Mouse (Mus musculus): ENCODE results near the gene Cd84. TPM values are rescaled to one million over a fixed set of nuclear protein-coding genes. Genes with fewer than 3 reads are reported as not detected.
"Not testable (repeated sequence)": the region's sequence is repeated elsewhere in the genome, so short reads cannot be mapped to it uniquely, and the experiment has no call there.

The Cd84 gene
- total and polyA plus RNA-seq, 3 experiments, result 12.7 to 24.3 (median 17.4) TPM

DNA sequence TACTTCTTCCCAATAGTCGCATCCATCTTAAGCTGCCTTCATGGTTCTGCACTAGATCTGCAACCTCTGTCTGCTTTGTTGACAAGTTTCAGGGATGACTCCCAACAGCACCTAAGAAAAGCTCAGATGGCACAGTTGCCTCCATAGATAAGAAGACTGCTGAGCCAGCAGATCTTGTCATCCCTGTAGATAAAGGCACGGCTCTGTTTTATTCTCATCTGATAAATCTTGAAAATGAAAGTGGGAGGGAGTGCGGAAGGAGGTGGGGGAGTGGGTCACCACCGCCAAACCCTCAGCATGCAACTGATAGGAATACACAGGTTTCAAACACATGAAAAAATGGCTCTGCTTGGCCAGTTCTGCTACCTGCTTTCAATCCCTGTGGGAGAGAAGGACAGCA lies 26.0 kb downstream of the Cd84 start:
- no peak for DNase-seq (ENCODE audit: extremely low read depth)
- Histone ChIP-seq H3K9ac (ENCODE audit: insufficient read depth, low read depth) (no peak overlapping the region), H3K36me3 (replicated peaks in 1 of 2; ENCODE audit: control insufficient read depth in 1 of 2, insufficient read depth in 1 of 2, low read length in 1 of 2) (peaks cover 9 to 27% of the 10 kb centered on the region in 2 experiments), H3K79me2 (replicated peaks; ENCODE audit: control insufficient read depth, extremely low read depth, insufficient read depth, poor library complexity, severe bottlenecking) (no peaks in the 10 kb centered on the region; the same call in 1 of the 2 replicates), H3K27me3 (replicated peaks) (no peaks in the 10 kb centered on the region), H3K27ac (ENCODE audit: insufficient read depth, low read depth) (no peak overlapping the region), H3K4me3 (replicated peaks in 1 of 3; ENCODE audit: low read depth in 2 of 3, low read length in 2 of 3, poor library complexity in 1 of 3) (no peak overlapping the region), H3K4me2 (ENCODE audit: insufficient read depth, low read depth, poor library complexity, severe bottlenecking) (no peak overlapping the region), H3K4me1 (ENCODE audit: control insufficient read depth in 1 of 2, insufficient read depth in 2 of 2) (peaks cover 0 to 23% of the 10 kb centered on the region in 2 experiments; a peak in 2 of 4 replicates), H3K9me3 (replicated peaks; ENCODE audit: low read length) (no peaks in the 10 kb centered on the region)
- dilution Hi-C loops (cut with MboI; ENCODE audit: extremely low pct_ligation_motif_present, extremely low pct_unique_long_range_greater_than_20kb, low sequenced_read_pairs) (no loop called here), in situ Hi-C loops (cut with MboI; ENCODE audit: low pct_ligation_motif_present, low pct_unique_long_range_greater_than_20kb, low sequenced_read_pairs) (no loop called here)
- TF ChIP-seq MAFK (IDR thresholded peaks at IDR 0.05; ENCODE audit: insufficient replicate concordance, low read length) (peak; percentile 46; the same call in 1 of the 2 replicates), RCOR1 (conservative IDR thresholded peaks at IDR 0.05; ENCODE audit: low read depth, low read length) (no peak)

DNA sequence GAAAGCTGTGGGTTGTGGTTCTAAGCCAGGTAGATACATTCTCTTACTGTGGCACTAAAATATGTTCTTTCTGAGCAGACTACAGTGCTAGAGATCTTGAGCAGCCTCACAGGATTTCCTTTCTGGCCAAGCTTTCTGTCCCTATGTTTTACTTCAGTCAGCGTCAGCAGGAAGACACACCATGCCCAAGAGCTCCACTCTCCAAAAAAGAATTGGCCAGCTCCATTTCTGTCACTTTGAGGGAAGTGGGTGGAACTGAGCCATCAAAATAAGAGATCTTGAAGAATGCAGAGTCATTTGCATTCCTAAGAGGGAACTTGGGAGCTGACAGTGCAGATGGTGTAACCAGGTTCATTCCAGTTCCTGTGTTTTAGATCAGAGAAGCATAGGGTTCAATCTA lies 47.5 kb downstream of the Cd84 start:
- H3K4me2 ChIP-seq (ENCODE audit: insufficient read depth, low read depth, poor library complexity, severe bottlenecking), result no peak overlapping the region

DNA sequence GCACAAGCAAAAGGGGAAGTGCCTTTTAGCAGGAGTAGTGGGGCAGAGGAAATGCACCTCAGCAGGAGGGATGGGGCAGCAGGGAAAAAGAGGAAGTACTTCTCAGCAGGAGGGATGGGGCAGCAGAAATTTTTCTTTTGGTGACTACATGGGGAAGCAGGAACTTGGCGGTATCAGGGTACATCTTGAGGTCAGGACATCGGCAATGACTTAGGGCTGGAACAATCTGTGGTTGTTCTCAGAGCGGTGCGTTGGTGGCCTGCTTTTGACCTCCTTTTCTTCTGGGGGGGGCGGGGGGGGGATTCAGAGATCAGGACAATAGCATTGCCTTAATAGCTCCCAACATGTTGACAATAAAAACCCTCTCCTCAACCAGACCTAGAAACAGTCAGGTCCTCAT lies 55.9 kb downstream of the Cd84 start, which contains the start of gene Gm10521:
Gene Gm10521, plus strand, starts transcription at position 301 of the 400 bp plus-strand sequence.
- not testable (repeated sequence) for DNase-seq (ENCODE audit: extremely low read depth)

More for the DNA sequence above, 47.5 kb downstream of the Cd84 start:
- in situ Hi-C loops (cut with MboI; ENCODE audit: low pct_ligation_motif_present, low pct_unique_long_range_greater_than_20kb, low sequenced_read_pairs), result no loop called here
- no peaks in the 10 kb centered on the region for H3K4me1 ChIP-seq (ENCODE audit: control insufficient read depth in 1 of 2, insufficient read depth in 2 of 2)
- H3K36me3 ChIP-seq (replicated peaks in 1 of 2; ENCODE audit: control insufficient read depth in 1 of 2, insufficient read depth in 1 of 2, low read length in 1 of 2), result peaks cover 16 to 30% of the 10 kb centered on the region in 2 experiments
- DNase-seq (ENCODE audit: extremely low read depth), result no peak
- peaks cover 9% of the 10 kb centered on the region for H3K9me3 ChIP-seq (replicated peaks; ENCODE audit: low read length)
- H3K79me2 ChIP-seq (replicated peaks; ENCODE audit: control insufficient read depth, extremely low read depth, insufficient read depth, poor library complexity, severe bottlenecking), result no peaks in the 10 kb centered on the region
- no peak overlapping the region for H3K27ac ChIP-seq (ENCODE audit: insufficient read depth, low read depth)
- H3K4me3 ChIP-seq (replicated peaks in 1 of 3; ENCODE audit: low read depth in 2 of 3, low read length in 2 of 3, poor library complexity in 1 of 3), result no peak overlapping the region
- TF ChIP-seq TBP (conservative IDR thresholded peaks at IDR 0.05; ENCODE audit: low read depth, low read length), result no peak
- TF ChIP-seq IRF4 (IDR thresholded peaks at IDR 0.05; ENCODE audit: low read depth, low read length), result no peak
- TF ChIP-seq TCF12 (IDR thresholded peaks at IDR 0.05; ENCODE audit: low read depth, low read length), result no peak
- no peak for TF ChIP-seq MAZ (IDR thresholded peaks at IDR 0.05; ENCODE audit: low read depth, low read length)
- TF ChIP-seq E2F4 (IDR thresholded peaks at IDR 0.05; ENCODE audit: insufficient replicate concordance, low read depth, low read length), result no peak
- TF ChIP-seq SIN3A (IDR thresholded peaks at IDR 0.05; ENCODE audit: low read length), result no peak
- TF ChIP-seq KAT2A (IDR thresholded peaks at IDR 0.05; ENCODE audit: insufficient replicate concordance, low read length), result no peak
- TF ChIP-seq EP300 (IDR thresholded peaks at IDR 0.05; ENCODE audit: low read length), result no peak
- TF ChIP-seq ZNF384 (IDR thresholded peaks at IDR 0.05; ENCODE audit: low read depth, low read length), result no peak
- TF ChIP-seq JUN (IDR thresholded peaks at IDR 0.05; ENCODE audit: insufficient read depth, low read depth, low read length), result no peak
- no peak overlapping the region for H3K9ac ChIP-seq (ENCODE audit: insufficient read depth, low read depth)
- no peaks in the 10 kb centered on the region for H3K27me3 ChIP-seq (replicated peaks)
- dilution Hi-C loops (cut with MboI; ENCODE audit: extremely low pct_ligation_motif_present, extremely low pct_unique_long_range_greater_than_20kb, low sequenced_read_pairs), result no loop called here

More for the DNA sequence above, 55.9 kb downstream of the Cd84 start, which contains the start of gene Gm10521:
- H3K27me3 ChIP-seq (replicated peaks); dilution Hi-C loops (cut with MboI; ENCODE audit: extremely low pct_ligation_motif_present, extremely low pct_unique_long_range_greater_than_20kb, low sequenced_read_pairs); H3K36me3 ChIP-seq (replicated peaks in 1 of 2; ENCODE audit: control insufficient read depth in 1 of 2, insufficient read depth in 1 of 2, low read length in 1 of 2); H3K27ac ChIP-seq (ENCODE audit: insufficient read depth, low read depth); H3K4me1 ChIP-seq (ENCODE audit: control insufficient read depth in 1 of 2, insufficient read depth in 2 of 2); H3K79me2 ChIP-seq (replicated peaks; ENCODE audit: control insufficient read depth, extremely low read depth, insufficient read depth, poor library complexity, severe bottlenecking); H3K4me3 ChIP-seq (replicated peaks in 1 of 3; ENCODE audit: low read depth in 2 of 3, low read length in 2 of 3, poor library complexity in 1 of 3); H3K4me2 ChIP-seq (ENCODE audit: insufficient read depth, low read depth, poor library complexity, severe bottlenecking); in situ Hi-C loops (cut with MboI; ENCODE audit: low pct_ligation_motif_present, low pct_unique_long_range_greater_than_20kb, low sequenced_read_pairs); H3K9me3 ChIP-seq (replicated peaks; ENCODE audit: low read length); H3K9ac ChIP-seq (ENCODE audit: insufficient read depth, low read depth): not testable (repeated sequence)
